Mouse (Mus musculus) kidney, adult 18-20 months (tissue): Measurements from ENCODE around the gene Avpr2.

Source experiments
- DNase-seq: peaks from one replicate; pipeline ENCODE4 v3.0.0; 2021

The Avpr2 gene

DNA sequence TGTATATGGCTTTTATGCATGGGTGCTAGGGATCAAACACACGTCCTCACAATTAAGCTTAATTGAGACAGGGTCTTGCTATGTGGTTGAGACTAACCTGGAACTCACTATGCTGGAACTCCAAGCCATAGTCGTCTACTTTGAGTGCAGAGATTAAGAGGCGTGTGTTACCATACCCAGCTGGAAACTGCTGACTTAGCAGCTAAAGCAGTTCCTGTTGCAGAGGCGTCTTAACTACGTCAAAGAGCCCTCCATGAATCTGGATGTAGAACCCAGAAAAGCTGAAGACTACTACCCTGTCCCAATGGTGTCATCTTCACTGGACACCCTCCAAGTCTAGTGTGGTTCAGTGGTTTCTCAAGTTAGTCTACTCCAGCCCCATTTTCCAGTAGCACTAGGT, 26.7 kb downstream of the Avpr2 start:
- DNase-seq, result no peak

DNA sequence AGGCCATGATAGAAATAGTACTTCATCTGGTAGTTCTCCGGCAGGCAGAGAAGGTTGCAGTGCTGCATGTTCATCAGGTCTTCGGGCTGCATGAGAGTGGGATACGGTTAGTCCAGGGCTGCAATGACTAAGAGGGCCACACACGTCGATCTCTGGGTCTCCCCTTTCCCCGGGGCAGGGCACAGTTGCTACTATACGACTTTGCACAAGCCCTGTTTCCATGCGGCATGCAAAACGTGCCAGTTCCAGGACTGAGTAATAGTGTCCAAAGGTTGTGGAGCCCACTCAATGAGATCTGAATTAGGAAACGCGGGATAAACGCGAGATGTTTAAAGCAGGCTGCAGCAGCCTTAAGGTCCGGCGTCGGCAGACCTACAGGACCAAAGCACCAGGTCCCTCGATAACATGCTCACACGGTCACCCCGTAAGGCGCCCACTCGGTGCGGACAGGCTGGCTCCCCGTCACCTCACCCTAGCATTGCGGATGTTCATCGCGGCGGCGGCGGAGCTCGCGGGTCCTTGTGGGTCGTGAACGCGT, 29.5 kb downstream of the Avpr2 start:
- no peak for DNase-seq

DNA sequence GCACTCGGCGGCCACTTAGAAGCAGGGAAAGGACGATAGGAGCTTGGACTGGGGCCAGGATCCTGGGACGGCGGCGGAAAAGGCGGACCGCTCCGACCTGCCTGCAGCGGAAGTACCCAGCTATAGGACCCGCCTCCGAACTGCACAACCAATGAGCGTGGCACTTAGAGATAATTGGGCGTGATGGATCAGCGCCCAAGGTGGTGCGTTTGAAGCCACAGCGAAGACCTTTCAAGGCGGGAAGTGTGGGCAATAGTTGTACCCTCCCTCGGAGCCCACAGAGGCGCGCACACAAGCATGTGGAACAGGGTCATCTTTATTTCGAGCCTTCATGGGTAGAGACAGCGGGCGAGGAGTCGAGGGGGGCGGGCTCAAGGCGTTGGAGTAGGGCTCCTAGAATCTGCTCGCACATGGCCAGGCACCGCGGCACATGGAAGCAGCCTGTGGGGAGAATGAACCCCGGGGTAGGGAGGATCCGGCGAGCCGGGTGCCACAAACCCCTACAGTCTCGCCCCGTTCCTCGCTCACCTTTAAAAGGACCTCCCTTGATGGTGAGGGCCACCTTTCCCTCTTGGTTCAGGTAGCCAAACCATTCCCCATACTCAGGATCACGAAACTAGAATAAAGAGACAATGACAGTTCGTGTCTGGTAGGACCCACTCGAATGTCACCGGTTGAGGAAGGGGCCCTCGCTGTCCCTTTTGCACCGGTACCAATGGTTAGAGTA, 30.1 kb downstream of the Avpr2 start, which contains the start of the genes Arhgap4 and Naa10:
Gene Arhgap4 (minus strand): TSS at position 48 of the 727 bp plus-strand sequence.
Gene Naa10 (minus strand): TSS at position 122 of the 727 bp plus-strand sequence.
- peak; percentile 87 for DNase-seq

DNA sequence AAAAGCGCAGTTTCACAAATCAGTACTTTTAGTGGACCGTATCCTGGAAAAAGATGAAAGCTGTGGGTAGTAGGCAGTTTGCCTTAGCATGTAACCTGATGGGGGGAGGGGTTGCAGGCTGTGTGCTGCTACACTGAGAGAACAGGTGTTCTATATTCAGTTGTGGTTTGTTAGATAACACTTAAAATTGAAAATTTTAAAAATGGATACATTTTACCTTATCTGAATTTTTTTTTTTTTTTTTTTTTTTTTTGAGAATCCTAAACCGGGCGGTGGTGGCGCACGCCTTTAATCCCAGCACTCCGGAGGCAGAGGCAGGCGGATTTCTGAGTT, 30.6 kb downstream of the Avpr2 start:
- DNase-seq, result no peak

DNA sequence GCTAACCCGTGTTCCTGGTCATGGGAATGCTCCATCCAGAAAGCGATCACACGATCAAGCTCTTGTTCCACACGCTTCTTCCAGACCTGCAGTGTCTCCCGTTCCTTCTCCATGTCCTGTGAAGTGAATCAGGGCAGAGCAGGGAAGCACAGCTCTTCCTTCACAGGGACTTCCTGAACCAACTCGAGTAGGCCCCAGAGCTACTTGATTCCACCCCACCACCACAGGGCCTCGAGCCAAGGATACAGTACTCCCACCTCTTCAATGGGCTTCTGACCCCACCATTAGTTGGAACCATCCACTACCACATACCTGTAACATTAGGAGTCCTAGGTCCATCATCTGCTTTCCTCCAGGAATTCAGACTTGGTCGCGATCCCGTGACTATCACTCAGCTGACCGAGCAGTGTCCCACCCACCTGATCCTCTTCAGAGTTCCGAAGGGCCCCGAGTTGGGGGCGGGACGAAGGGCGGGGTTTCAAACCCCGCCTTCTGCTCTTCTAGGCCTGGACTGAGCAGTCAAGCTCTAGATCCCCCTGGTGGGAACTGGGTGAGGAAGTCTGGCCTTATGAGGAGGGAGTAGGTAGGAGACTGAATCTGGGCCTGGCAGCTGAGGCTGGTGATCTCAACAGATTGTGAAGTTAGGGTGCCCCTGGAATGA, 38.6 kb downstream of the Avpr2 start, which contains the start of gene Renbp:
Gene Renbp (minus strand): TSS at position 449 of the 661 bp plus-strand sequence.
- peak; percentile 77 for DNase-seq

DNA sequence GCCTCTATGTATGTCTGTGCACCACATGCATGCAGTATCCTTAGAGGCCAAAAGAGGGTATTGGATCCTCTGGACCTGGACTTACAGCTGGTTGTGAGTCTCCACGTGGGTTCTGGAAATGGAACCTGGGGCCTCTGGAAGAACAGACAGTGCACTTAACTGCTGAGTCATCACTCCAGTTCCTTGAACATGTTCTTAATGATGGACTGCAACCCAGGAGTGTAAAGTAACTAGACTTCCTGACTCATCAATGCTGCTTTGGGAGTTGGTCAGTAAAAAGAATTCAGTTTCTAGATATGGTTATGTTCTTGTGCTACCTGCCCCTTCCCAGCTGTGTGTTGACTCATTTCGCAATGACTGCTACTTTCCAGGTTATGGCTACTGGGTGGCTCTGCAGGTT, 40.0 kb downstream of the Avpr2 start:
- no peak for DNase-seq

DNA sequence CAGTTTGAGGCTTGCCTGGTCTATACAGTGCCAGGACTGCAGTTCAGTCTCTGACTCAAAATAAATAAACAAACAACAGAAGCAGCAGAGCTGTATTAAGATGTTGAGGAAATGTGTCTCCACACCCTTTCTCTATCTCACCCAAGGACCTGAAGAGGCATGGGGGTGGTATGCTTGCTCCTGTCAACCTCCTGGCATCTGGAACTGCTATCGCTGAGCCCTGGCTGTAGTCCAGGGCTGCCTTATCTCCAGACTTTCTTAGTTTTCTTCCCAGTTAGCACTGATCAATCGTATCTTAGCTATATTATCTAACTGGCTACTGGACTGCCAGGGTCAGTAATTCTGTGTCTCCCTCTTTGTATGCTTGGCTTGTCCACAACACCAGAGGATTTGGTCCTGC, 50.0 kb downstream of the Avpr2 start:
- DNase-seq, result no peak

DNA sequence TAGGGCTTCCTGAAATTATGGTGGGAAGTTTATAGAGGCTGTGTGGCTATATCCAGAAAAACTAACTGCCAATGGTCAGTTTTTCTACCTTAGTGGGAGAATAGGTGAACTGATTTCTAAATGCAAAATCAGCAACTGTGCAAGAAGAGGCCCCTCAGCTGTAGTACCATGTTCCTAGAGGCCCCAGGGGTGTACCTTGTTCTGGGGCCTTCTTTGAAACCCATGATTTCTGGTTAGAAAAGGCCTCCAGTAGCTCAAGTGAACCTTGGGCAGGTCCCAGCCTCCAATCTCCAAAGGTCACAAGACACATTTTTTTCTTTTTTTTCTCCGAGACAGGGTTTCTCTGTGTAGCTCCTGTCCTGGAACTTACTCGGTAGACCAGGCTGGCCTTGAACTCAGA, 50.4 kb downstream of the Avpr2 start:
- DNase-seq, result no peak
